Mouse (Mus musculus) embryo, embryonic 11 days (tissue): ENCODE results near the gene Rpp30.

ENCODE experiments used
- DNase-seq: peaks from one replicate; pipeline ENCODE4 v3.0.0-alpha.2; 2015

The Rpp30 gene

DNA sequence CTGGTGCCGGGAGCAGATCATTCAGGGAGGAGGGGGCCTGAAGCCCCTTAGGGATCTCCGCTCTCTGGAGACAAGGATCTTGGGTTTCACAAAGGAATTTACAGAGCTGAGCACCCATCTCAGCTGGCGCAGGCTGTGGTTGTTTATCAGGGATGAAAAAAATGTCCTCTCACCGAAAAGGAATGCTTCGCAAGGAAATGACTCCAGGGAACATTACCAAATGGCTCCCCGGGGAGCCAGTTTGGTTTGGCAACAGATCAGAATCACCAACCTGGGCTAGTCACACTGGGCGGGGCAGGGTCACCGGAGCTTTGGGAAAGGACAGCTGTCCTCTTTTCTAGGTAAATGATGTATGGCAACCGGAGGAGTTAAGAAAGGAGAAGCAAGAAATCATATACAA, 45.7 kb downstream of the Rpp30 start:
- no peak for DNase-seq

DNA sequence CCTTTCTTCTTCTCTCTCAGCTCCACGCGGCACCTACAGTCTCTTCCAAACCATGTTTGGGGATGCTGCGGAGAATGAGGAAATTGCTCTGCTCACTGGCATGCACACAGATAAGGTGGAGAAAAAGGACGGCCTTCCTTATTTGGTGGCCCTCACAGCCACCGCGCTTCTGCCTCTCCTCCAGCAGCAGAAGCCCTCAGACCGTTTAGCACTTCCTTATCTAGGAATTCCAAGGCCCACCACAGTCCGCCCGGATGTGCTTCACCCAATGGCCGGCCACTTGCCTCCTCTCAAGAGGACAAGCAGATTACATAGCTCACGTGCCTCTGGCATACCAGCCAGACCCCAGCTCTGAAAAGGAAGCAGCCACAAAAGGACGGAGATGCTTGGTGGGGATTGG, 46.1 kb downstream of the Rpp30 start:
- DNase-seq: peak; percentile 26

DNA sequence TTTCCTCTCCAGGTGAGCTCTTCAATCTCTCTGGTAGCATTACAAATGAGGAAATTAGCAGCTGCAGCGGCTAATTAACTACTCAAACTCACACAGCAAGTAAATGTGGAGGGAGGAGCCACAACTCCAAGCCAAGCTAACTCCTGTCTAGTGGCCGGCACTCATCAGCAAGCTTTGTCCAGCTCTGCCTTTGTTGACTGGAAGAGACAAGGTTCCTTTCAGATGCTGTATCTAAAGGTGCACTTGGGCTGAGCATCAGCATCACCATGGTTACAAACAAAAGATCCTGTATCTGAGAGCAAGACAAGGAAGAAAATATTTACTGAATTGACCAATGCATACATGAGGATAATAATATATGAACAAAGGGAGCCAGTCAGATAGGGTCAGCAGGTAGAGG, 46.7 kb downstream of the Rpp30 start:
- no peak for DNase-seq

DNA sequence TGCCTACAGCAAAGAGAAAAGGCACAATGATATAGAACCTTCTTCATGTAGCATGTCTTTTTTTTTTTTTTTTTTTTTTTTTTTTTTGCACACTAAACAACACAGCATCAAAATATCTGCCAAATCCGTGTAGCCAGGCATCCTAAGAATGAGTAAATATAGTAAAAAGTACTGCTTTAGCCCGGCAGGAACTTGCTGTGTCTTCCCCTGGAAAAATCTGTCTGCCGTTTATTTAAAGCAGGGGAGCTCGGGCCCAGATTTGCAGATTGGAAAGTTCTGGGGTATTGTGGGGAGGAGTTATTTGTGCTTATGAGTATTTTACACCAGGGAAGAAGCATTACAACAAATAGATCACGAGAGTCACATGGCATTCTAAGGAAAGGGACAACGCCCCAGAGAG, 48.5 kb downstream of the Rpp30 start:
- no peak for DNase-seq

DNA sequence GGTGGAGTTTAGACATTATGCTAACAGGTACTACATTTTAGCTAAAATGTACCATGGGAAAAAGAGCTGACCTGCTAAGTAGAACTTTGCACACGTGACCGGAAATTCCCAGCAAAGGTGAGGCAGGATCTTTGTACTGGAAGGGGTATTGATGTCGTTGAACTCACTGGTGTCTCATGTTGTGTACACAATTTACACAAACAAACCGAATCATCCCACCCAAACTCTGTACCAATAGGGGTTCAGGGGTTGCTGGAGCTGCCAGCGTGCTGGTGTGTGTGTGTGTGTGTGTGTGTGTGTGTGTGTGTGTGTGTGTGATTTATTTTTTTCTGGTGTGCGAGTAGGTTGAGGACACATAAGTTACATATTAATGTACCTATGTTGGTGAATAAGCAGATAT, 49.5 kb downstream of the Rpp30 start:
- no peak for DNase-seq

DNA sequence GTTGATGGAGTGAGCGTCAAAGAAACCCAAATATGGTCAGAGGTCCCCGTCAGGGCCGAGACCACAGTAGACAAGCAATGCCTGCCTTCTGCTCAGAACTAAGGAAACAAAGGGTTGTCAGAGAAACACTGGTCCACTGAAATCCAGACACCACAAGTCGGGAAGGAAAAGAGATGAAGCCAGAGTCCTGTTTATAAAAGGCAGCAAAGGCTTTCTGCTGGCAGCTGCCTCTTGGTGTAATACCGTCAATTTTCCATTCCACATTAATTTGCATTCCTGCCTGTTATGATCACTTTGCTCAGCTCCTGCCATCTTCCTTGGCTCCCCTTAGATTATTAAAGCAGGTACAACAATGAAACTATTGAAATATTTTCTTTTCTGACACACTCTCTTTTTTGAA, 50.2 kb downstream of the Rpp30 start:
- no peak for DNase-seq

DNA sequence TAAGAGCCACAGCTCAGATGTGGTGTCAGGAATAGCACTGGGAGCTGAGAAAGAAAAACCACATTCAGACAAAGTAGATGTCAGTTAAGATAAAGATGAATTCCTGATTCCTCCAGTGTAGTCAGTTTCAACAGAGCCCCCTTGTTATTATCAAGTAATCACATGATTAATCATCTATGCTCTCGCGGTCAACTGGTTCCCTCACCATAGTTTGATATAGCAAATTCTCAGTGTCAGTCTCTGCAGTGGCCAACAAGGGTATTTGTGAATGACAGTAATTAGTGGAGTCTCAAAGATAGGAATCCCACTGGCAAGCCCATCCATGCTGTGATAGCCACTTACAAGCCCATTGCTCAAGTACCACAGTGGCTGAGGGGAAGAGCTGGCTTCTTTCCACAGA, 60.1 kb downstream of the Rpp30 start:
- DNase-seq: no peak

DNA sequence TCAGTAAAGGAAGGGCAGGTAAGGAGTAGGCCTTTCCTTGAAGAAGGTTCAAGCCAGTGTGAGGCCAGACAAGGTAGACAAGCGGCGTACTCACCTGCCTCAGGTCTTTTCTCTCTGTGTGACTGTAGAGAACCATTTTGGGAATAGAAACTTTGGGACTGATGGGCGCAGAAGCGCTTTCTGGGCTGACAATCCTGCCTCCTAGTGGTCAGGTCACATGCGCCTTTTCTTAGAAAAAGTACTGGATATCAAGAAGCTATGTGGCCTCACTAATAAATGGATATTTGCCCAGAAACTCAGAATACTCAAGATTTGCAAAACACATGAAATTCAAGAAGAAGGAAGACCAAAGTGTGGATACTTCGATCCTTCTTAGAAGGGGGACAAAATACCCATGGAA, 65.1 kb downstream of the Rpp30 start:
- DNase-seq: no peak

DNA sequence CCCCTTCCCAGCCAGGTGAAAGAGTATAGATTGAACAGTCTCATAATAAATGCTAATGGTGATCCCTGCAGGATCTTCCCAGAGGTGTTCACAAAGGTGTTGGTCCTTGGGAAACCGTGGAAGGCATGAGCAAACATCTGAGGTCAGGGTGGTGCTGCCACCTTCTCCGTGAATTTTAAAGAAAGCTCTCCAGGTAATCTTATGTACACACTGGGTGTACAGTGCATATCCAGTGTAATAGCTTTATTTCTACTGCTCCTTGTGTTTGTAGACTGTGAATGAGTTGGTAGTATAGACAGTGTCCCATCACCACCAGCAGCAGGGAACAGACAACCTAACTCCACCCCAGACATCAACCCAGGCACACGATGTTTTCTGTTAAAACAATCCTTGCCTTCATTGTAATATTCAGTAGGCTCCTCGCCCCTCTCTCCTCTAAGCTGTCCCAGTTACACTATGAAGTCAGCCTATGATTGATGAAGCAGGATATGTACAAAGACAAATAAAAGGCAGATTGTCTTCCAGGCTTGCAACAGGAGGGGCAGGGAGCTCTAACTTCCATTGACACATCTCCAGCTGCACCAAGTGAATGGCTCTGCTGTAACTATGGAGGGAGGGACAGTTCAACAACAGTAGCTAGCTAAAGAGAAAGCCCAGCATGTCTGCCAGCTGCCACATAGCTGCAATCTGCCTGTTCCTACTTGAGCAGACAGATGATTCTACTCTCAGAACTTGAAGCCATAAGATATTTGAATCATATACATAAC, 66.9 kb downstream of the Rpp30 start:
- DNase-seq: no peak
